Mouse (Mus musculus) spleen, postnatal 10 days (tissue): Measurements from ENCODE around the gene Zscan20.
"Not testable (repeated sequence)": the region's sequence is repeated elsewhere in the genome, so short reads cannot be mapped to it uniquely, and the experiment has no call there.

ENCODE experiments used
- DNase-seq, 2 experiments: peaks; one replicate each; pipeline ENCODE4 v3.0.0; 2021 to 2022; ENCODE audit warnings: low spot score in 2 of 2

Zscan20 gene

DNA sequence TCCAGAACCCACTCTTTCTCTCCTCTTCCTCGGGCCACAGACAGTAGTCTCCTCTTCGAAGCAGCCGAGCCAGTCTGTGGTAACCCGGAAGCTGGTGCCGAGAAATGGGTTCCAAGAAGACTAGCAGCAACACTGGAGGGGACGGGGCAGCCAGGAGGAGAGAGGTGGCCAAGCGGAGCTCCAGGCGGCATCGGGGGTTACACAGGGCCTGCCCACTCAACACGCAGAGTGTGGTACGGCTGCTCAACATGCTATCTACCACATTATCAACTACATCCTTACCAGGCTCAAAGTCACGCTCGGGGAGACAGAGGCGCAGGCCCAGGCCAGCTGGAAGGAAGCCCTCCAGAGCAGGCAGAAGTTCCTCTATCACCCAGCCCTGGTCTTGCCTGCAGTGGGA lies 5.9 kb upstream of the Zscan20 start:
- peak in 1 of 2 experiments; percentile 48 for DNase-seq

GRCm38 (mm10) chr4:128613326-128613725 lies 3.4 kb upstream of the Zscan20 start:
- peak in 1 of 2 experiments; percentile 43 for DNase-seq

DNA sequence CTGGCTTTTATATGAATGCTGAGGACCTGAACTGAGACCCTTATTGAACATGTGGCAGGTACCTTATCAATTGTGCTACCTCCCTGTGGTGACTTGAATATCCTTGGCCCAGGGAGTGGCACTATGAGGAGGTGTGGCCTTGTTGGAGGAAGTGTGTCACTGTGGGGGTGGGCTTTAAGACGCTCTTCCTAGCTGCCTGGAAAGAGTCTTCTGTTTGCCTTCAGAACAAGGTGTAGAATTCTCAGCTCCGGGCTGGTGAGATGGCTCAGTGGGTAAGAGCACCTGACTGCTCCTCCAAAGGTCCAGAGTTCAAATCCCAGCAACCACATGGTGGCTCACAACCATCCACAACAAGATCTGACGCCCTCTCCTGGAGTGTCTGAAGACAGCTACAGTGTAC lies 1.8 kb upstream of the Zscan20 start:
- DNase-seq: not testable (repeated sequence)

DNA sequence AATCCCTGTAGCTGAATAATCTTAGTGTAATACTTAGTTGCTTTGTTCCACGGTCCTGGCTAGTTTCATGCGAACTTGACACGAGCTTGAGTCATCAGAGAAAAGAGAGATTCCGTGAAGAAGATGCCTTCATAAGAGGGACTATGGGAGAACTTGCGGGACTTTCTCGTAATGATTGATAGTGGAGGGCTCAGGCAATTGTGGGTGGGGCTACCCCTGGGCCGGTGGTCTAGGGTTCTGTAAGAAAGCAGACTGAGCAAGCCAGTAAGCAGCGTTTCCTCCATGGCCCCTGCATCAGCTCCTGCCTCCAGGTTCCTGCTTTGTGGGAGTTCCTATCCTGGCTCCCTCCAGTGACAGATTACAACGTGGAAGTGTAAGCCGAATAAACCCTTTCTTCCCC lies 808 bp upstream of the Zscan20 start:
- no peak for DNase-seq

DNA sequence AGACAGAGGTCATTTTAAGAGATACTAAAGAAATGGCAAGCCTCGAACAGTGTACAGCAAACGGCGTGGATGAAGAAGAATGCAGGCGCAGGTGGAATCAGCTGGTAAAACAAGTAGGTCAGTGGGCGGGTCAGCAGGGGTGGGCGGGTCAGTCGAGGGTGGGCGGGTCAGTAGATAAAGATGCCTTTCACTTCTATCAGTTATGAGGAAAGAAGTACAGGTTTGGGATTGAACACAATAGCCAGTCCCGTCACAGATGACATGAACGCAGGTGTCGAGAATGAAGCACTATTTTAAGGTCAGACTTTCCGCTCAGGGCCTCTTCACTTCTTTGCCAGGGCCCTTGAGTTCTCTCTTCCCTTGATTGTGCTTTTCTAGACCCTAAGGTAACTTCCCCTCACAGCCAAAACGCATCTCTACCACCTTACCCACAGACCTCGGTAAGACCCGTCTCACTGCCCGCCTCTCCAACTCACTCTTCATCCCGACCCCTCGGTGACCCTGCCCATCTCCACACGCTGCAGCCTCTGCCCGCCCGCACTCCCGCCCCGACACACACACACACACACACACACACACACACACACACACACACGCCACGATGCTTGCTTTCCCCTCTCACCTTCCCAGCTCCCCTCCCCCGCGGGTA lies 498 bp downstream of the Zscan20 start:
- no peak for DNase-seq

DNA sequence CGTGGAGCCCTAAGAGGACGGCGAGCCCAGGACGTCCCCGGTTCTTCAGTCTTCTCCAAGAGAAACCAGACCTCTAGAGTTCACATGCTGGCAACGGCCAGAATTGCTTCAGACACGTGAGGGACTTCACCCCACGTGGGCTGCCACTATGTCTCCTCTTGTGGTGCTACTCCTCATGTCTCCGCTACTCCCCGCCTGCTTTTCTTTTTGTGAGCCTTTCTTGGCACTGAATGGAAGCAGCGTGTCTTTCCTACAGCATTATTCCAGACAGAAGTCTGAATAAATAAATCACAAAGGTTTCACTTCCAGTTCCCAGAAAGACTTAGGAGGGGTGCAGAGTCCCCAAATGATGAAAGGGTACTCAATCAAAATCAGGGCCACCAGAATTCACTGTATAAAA lies 2.2 kb downstream of the Zscan20 start:
- no peak for DNase-seq

DNA sequence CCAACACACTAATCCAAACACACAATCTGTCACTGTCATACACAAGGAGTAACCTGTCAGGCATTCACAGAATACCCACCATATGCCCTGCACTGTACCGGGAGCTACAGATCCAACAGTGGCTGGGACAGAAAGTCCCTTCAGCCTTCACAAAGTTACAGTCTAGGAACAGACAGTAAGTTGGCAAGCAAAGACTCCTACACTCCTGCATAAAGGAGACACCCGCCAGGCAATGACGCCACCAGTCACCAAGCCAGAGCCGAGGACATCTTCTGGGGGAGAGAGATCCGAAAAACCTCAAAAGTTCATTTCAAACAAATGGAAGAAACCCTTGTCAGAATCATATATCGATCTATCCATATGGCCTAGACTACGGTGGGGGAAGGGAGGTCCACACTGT lies 3.3 kb downstream of the Zscan20 start:
- DNase-seq: no peak

DNA sequence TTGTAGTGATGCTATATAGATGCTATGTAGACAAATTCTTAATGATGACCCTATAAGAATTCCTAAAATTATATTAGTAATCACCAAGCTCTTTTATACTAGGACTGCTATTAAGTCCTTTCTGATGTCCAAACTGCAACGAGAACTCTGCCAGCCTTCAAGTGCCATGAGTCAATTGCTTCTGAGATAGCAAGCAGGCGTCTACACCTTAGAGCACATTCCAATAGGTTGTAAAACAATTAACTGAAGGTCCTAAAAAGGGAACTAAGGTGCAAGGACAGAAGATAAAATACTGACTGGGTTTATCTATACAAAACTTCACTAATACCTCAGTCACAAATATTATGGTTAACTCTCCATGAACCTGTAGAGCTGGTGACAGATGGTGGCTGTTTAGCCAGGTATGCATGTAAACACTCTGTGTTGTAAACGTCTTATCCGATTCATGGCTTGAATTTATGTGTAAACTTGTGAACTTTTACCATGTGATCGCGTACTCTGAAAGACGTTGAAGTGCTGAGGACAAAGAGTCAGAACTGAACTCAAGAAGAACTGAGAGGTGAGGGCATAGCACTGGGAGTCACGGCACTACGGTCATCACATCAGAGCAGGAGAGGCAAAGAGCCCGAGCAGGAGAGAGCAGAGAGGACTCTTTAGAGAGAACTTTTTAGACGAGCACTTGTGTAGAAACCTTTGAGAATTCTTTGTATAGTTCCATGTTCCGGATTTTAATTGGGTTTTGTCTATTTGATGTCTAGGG lies 11.9 kb downstream of the Zscan20 start:
- no peak for DNase-seq

DNA sequence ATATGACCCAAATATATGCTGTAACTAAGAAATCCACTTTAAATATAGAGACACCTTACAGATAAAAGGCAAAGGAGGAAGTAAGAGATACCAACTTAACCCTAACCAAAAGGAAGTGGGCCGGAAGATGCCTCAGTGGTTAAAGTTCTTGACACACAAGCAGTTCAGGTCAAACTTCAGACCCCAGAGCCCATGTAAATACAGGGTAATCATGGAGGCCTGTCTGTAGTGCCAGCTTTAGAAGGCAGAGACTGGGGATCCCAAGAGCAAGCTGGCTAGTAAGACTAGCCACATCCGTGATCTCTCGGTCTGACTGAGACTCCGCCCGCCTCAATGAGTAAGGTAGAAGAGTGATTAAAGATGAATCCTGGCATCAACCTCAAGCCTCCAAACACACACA lies 15.8 kb downstream of the Zscan20 start:
- no peak for DNase-seq

DNA sequence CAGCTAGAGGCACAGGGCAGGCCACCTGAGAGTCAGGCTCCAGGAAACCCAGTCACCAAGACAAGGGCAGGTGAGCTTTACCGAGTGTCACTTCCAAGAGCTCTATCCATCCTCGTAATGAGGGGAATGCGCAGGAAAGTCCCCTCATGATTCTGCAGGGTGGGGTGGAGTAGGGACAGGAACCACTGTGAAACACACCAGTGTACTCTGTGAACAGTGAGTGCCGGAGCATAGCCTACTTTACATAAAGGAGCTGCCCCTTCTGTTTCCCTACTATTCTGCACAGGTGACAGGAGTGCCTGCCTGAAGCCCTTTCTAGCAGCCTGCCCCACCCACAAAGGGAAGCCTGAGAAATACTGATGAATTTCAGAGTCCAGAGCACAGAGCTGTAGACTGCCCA lies 16.6 kb downstream of the Zscan20 start:
- DNase-seq: peak; percentile 12 to 34

DNA sequence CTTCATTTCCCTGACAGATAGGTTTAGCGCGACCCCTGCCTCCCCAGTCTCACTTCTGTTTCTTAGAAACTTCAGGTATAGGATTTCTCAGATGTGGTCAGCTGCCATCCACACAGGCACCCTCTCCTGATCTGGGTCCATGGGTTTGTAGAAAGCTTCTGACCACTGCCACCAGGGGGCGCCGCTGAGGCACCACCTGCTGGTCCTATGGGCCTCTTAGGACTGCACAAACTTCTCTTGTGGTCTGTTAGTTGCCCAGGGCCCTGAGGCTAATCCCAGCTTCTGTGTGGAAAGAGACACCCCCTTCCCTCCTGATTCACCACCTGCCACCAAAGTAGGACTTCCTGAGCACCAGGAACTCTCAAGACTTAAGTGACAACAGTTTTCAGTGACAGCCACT lies 30.7 kb downstream of the Zscan20 start:
- peak; percentile 39 to 77 for DNase-seq

DNA sequence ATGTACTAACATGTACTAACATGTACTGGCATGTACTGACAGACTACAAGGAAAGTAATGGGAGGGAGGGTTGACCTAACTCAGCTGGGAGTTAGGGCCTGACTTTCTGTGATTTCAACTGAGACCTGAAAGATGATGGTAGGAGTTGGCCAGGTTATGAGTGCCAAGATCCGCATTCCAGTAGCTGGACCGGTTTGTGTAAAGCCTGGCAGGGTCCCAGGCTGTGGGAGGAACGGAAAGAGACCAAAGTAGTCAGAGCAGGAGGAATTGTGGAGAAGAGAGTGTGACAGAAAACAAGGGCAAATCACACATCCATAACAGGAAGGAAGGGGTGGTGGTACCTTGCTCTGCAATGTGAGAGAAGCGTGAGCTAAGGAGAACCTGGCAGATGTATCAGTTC lies 34.1 kb downstream of the Zscan20 start:
- DNase-seq: no peak

- no peak for DNase-seq
Observed at GRCm38 (mm10) chr4:128560327-128560726, 49.6 kb downstream of the Zscan20 start.

DNA sequence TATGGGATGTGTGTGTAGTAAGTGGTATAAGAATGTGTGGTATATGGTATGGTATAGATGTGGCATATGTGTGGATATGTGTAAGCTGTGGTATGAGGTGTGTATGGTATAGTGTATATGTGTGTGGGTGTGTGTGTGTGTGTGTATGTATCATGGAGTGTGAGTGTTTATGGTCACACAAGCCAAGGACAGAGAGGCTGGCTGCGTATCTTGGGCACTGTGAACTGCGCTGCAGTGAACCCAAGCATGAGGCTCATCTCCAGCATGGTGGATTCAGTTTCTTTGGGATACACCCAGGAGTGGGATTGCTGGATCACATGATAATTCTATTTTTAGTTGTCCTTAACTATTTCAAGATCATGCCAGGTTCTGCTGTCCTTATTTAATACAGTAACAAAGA lies 55.7 kb downstream of the Zscan20 start:
- no peak for DNase-seq

GRCm38 (mm10) chr4:128550756-128551155 lies 59.1 kb downstream of the Zscan20 start:
- DNase-seq: no peak

- DNase-seq: not testable (repeated sequence)
Observed at GRCm38 (mm10) chr4:128543956-128544486, 65.9 kb downstream of the Zscan20 start.

- peak in 1 of 2 experiments; percentile 46 for DNase-seq
Observed at GRCm38 (mm10) chr4:128543378-128543777, 66.5 kb downstream of the Zscan20 start.
